14 mouse cellular contexts compared by ENCODE assay signal in genomic region chr11:87688478-87689203, GRCm38 (mm10). TPM values are rescaled to one million over a fixed set of nuclear protein-coding genes. Genes with fewer than 3 reads are reported as not detected.
A peak's percentile ranks its signal among the peaks of the same experiment; 100 is the strongest.
DNase-seq lines count a peak whose midpoint lies in the region; ATAC-seq and TF ChIP-seq lines count a peak whose summit lies in the region.
"Had no signal": no experiment of that assay in that cellular context is flagged by ENCODE, and none has a peak within 500 bp of the region (broad histone marks: within the 10 kb centered on the region; RNA-seq: fewer than 3 reads in every experiment).

No protein-coding gene starts in this region.

- H3K4me2 ChIP-seq in heart, embryonic 13.5 days: peak overlapping the region; percentile 46
- peak overlapping the region; percentile 53 for H3K4me2 ChIP-seq in lung, embryonic 14.5 days
- peak overlapping the region; percentile 30 for H3K4me2 ChIP-seq in embryonic facial prominence, embryonic 13.5 days
- peak overlapping the region; percentile 16; the same call in 1 of the 2 replicates for H3K4me2 ChIP-seq in liver, embryonic 15.5 days
- H3K4me2 ChIP-seq: hindbrain, embryonic 15.5 days had no signal

- 86% methylated on average over 11 of the region's 11 CpGs for WGBS in heart, embryonic 13.5 days
- 68% methylated on average over 11 of the region's 11 CpGs for WGBS in lung, embryonic 14.5 days
- WGBS in embryonic facial prominence, embryonic 13.5 days: 85% methylated on average over 11 of the region's 11 CpGs
- 72% methylated on average over 11 of the region's 11 CpGs for WGBS in liver, embryonic 15.5 days (ENCODE audit: insufficient replicate concordance)

- H3K9me3 ChIP-seq in heart, embryonic 13.5 days: no peaks in the 10 kb centered on the region
- H3K9me3 ChIP-seq in lung, embryonic 14.5 days (ENCODE audit: low read depth, low read length): no peaks in the 10 kb centered on the region
- H3K9me3 ChIP-seq in embryonic facial prominence, embryonic 13.5 days: no peaks in the 10 kb centered on the region
- H3K9me3 ChIP-seq in liver, embryonic 15.5 days (replicated peaks): no peaks in the 10 kb centered on the region
- H3K9me3 ChIP-seq: heart, embryonic 10.5 days; hindbrain, embryonic 15.5 days had no signal

- H3K36me3 ChIP-seq in heart, embryonic 13.5 days: no peaks in the 10 kb centered on the region
- H3K36me3 ChIP-seq in lung, embryonic 14.5 days (ENCODE audit: insufficient read depth): no peaks in the 10 kb centered on the region
- H3K36me3 ChIP-seq in embryonic facial prominence, embryonic 13.5 days: no peaks in the 10 kb centered on the region
- H3K36me3 ChIP-seq in liver, embryonic 15.5 days (replicated peaks): no peaks in the 10 kb centered on the region
- H3K36me3 ChIP-seq: heart, embryonic 10.5 days; hindbrain, embryonic 15.5 days had no signal

- no peak for ATAC-seq in heart, embryonic 13.5 days (ENCODE audit: extremely low read depth, insufficient number of reproducible peaks, low FRiP score, low TSS enrichment)
- ATAC-seq in lung, embryonic 14.5 days (ENCODE audit: insufficient read depth): no peak
- ATAC-seq in embryonic facial prominence, embryonic 13.5 days (ENCODE audit: insufficient number of reproducible peaks, insufficient read depth, low FRiP score, low TSS enrichment, low read depth): no peak
- ATAC-seq in liver, embryonic 15.5 days (ENCODE audit: insufficient read depth): no peak

- no peak overlapping the region for H3K4me3 ChIP-seq in heart, embryonic 13.5 days
- H3K4me3 ChIP-seq in lung, embryonic 14.5 days (ENCODE audit: low read depth, low read length): no peak overlapping the region
- H3K4me3 ChIP-seq in embryonic facial prominence, embryonic 13.5 days: no peak overlapping the region
- no peak overlapping the region for H3K4me3 ChIP-seq in liver, embryonic 15.5 days (replicated peaks)
- H3K4me3 ChIP-seq: heart, embryonic 10.5 days; hindbrain, embryonic 15.5 days; left cerebral cortex, adult 2 months had no signal

- H3K4me1 ChIP-seq in heart, embryonic 13.5 days: peaks cover 39% of the 10 kb centered on the region
- H3K4me1 ChIP-seq in lung, embryonic 14.5 days (ENCODE audit: insufficient read depth): peaks cover 6% of the 10 kb centered on the region
- H3K4me1 ChIP-seq in embryonic facial prominence, embryonic 13.5 days: peaks cover 56% of the 10 kb centered on the region
- H3K4me1 ChIP-seq in liver, embryonic 15.5 days (replicated peaks): peaks cover 65% of the 10 kb centered on the region

- H3K27ac ChIP-seq in heart, embryonic 13.5 days (replicated peaks): peak overlapping the region; percentile 77
- H3K27ac ChIP-seq in lung, embryonic 14.5 days (ENCODE audit: low read depth): peak overlapping the region; percentile 66
- H3K27ac ChIP-seq in embryonic facial prominence, embryonic 13.5 days: no peak overlapping the region
- peak overlapping the region; percentile 20; the same call in 1 of the 2 replicates for H3K27ac ChIP-seq in liver, embryonic 15.5 days (replicated peaks)
- H3K27ac ChIP-seq: left cerebral cortex, adult 2 months; macrophage had no signal

- no peak for DNase-seq in heart, adult 9 months (ENCODE audit: low spot score in 2 of 2)
- no peak for DNase-seq in lung, embryonic 14.5 days
- DNase-seq in lung, postnatal 4 days: no peak
- no peak for DNase-seq in cerebellum, adult 18-20 months
- DNase-seq in c-Kit-positive CD71-positive TER-119-positive erythroid progenitor cells, embryonic 14.5 days (ENCODE audit: low spot score): no peak
- DNase-seq: right cerebral cortex, postnatal 25 days had no signal

- no peaks in the 10 kb centered on the region for H3K27me3 ChIP-seq in heart, embryonic 13.5 days (replicated peaks)
- no peaks in the 10 kb centered on the region for H3K27me3 ChIP-seq in lung, embryonic 14.5 days (ENCODE audit: insufficient read depth, low read length)
- no peaks in the 10 kb centered on the region; the same call in 1 of the 2 replicates for H3K27me3 ChIP-seq in embryonic facial prominence, embryonic 13.5 days
- no peaks in the 10 kb centered on the region for H3K27me3 ChIP-seq in liver, embryonic 15.5 days
- H3K27me3 ChIP-seq: hindbrain, embryonic 15.5 days had no signal

- TF ChIP-seq CTCF in lung, embryonic 14.5 days (IDR thresholded peaks at IDR 0.05; ENCODE audit: low read depth): no peak

- H3K9ac ChIP-seq in heart, embryonic 13.5 days: no peak overlapping the region
- H3K9ac ChIP-seq in lung, embryonic 14.5 days: no peak overlapping the region
- no peak overlapping the region for H3K9ac ChIP-seq in embryonic facial prominence, embryonic 13.5 days
- H3K9ac ChIP-seq in liver, embryonic 15.5 days: no peak overlapping the region
- H3K9ac ChIP-seq: hindbrain, embryonic 15.5 days had no signal

RNA-seq across cellular contexts. Expression of gene Rnf43, which starts 26.1 kb away (rescaled TPM):
- 1.3 and 1.6 TPM in 2 replicates for polyA plus RNA-seq in heart, embryonic 13.5 days (2015; fragmentation: Nextera tagmentation; extraction: Ambion mirVana)
- polyA plus RNA-seq in lung, embryonic 14.5 days (2014; fragmentation: Nextera tagmentation; extraction: Ambion mirVana): 18.0 and 21.5 TPM in 2 replicates
- 7.1 and 8.7 TPM in 2 replicates for polyA plus RNA-seq in embryonic facial prominence, embryonic 13.5 days (2015; fragmentation: Nextera tagmentation; extraction: Ambion mirVana)
- 5.0 and 5.6 TPM in 2 replicates for polyA plus RNA-seq in liver, embryonic 15.5 days (2015; fragmentation: Nextera tagmentation; extraction: Ambion mirVana)
- polyA plus RNA-seq: C2C12 had no signal

RNA-seq across cellular contexts. Expression of gene Supt4a, which starts 48.7 kb away (rescaled TPM):
- 104 and 115 TPM in 2 replicates for polyA plus RNA-seq in heart, embryonic 13.5 days (2015; fragmentation: Nextera tagmentation; extraction: Ambion mirVana)
- 145 and 146 TPM in 2 replicates for polyA plus RNA-seq in lung, embryonic 14.5 days (2014; fragmentation: Nextera tagmentation; extraction: Ambion mirVana)
- 163 and 172 TPM in 2 replicates for polyA plus RNA-seq in embryonic facial prominence, embryonic 13.5 days (2015; fragmentation: Nextera tagmentation; extraction: Ambion mirVana)
- polyA plus RNA-seq in liver, embryonic 15.5 days (2015; fragmentation: Nextera tagmentation; extraction: Ambion mirVana): 177 and 195 TPM in 2 replicates
